Mouse (Mus musculus) large intestine, adult 2 months (tissue): ENCODE results near the gene Mylk4. TPM values are rescaled to one million over a fixed set of nuclear protein-coding genes. Genes with fewer than 3 reads are reported as not detected.
A peak's percentile ranks its signal among the peaks of the same experiment; 100 is the strongest.

Experiments used
- DNase-seq: peaks from one replicate; pipeline ENCODE4 v3.0.0-alpha.2; 2012; ENCODE audit warnings: low read depth, low spot score
- WGBS: fragments of 180-500 bp; shearing (Covaris S2); methylation state at CpG from one replicate; pipeline ENCODE4 v1.1.7; 2018; 5-methylcytosine and 5-hydroxymethylcytosine counted together
- polyA plus RNA-seq: library from polyadenylated mRNA; depleted of rRNA; stranded (reverse); fragments of >200 nt; gene quantifications from 2 replicates; pipeline ENCODE4 v1.2.3, GENCODE M21; 2012

Gene Mylk4
- polyA plus RNA-seq, 1 experiment: 0.02 TPM

- no peak for DNase-seq
- WGBS: 89% methylated on average over 5 of the region's 5 CpGs
Observed at GRCm38 (mm10) chr13:32724606-32725005, 59.1 kb downstream of the Mylk4 start.

- 81% methylated on average over 4 of the region's 4 CpGs for WGBS
Observed at GRCm38 (mm10) chr13:32721717-32722116, 62.0 kb downstream of the Mylk4 start.

GRCm38 (mm10) chr13:32719284-32719683, 64.5 kb downstream of the Mylk4 start:
- DNase-seq: no peak
- 35% methylated on average over 3 of the region's 3 CpGs for WGBS

More at GRCm38 (mm10) chr13:32721717-32722116, 62.0 kb downstream of the Mylk4 start:
- no peak for DNase-seq

- 72% methylated on average over 5 of the region's 5 CpGs for WGBS
Observed at GRCm38 (mm10) chr13:32717709-32718108, 66.0 kb downstream of the Mylk4 start.

GRCm38 (mm10) chr13:32712568-32712967, 71.2 kb downstream of the Mylk4 start:
- 89% methylated on average over 3 of the region's 3 CpGs for WGBS
- no peak for DNase-seq

More at GRCm38 (mm10) chr13:32717709-32718108, 66.0 kb downstream of the Mylk4 start:
- DNase-seq: no peak

GRCm38 (mm10) chr13:32707894-32708293, 75.9 kb downstream of the Mylk4 start:
- 92% methylated on average over 2 of the region's 2 CpGs for WGBS

GRCm38 (mm10) chr13:32706651-32707288, 77.0 kb downstream of the Mylk4 start:
- DNase-seq: no peak
- 74% methylated on average over 10 of the region's 10 CpGs for WGBS

More at GRCm38 (mm10) chr13:32707894-32708293, 75.9 kb downstream of the Mylk4 start:
- DNase-seq: no peak

GRCm38 (mm10) chr13:32705315-32705714, 78.4 kb downstream of the Mylk4 start:
- no peak for DNase-seq
- 38% methylated on average over 1 of the region's 1 CpGs for WGBS

GRCm38 (mm10) chr13:32704911-32705310, 78.8 kb downstream of the Mylk4 start:
- WGBS: 57% methylated on average over 2 of the region's 2 CpGs
- no peak for DNase-seq

- no peak for DNase-seq
- 32% methylated on average over 1 of the region's 1 CpGs for WGBS
Observed at GRCm38 (mm10) chr13:32701564-32701963, 82.2 kb downstream of the Mylk4 start.

GRCm38 (mm10) chr13:32699376-32699775, 84.4 kb downstream of the Mylk4 start:
- 85% methylated on average over 1 of the region's 1 CpGs for WGBS
- DNase-seq: no peak

- 96% methylated on average over 3 of the region's 3 CpGs for WGBS
- DNase-seq: no peak
Observed at GRCm38 (mm10) chr13:32698956-32699355, 84.8 kb downstream of the Mylk4 start.

- WGBS: 81% methylated on average over 6 of the region's 6 CpGs
- no peak for DNase-seq
Observed at GRCm38 (mm10) chr13:32693886-32694455, 89.8 kb downstream of the Mylk4 start.

GRCm38 (mm10) chr13:32692563-32692962, 91.2 kb downstream of the Mylk4 start:
- 47% methylated on average over 1 of the region's 1 CpGs for WGBS

GRCm38 (mm10) chr13:32690279-32690678, 93.5 kb downstream of the Mylk4 start:
- no peak for DNase-seq
- 87% methylated on average over 3 of the region's 3 CpGs for WGBS

More at GRCm38 (mm10) chr13:32692563-32692962, 91.2 kb downstream of the Mylk4 start:
- no peak for DNase-seq

GRCm38 (mm10) chr13:32680868-32681515, 102.8 kb downstream of the Mylk4 start:
- peak; percentile 16 for DNase-seq
- WGBS: 36% methylated on average over 12 of the region's 12 CpGs

GRCm38 (mm10) chr13:32680121-32680551, 103.6 kb downstream of the Mylk4 start:
- WGBS: 76% methylated on average over 12 of the region's 12 CpGs

GRCm38 (mm10) chr13:32678998-32679397, 104.8 kb downstream of the Mylk4 start:
- DNase-seq: no peak
- WGBS: 61% methylated on average over 5 of the region's 5 CpGs

More at GRCm38 (mm10) chr13:32680121-32680551, 103.6 kb downstream of the Mylk4 start:
- no peak for DNase-seq

GRCm38 (mm10) chr13:32670782-32671181, 113.0 kb downstream of the Mylk4 start:
- whole genome bisulfite sequencing: 66% methylated on average over 7 of the region's 7 CpGs
- DNase-seq: no peak

- WGBS: 61% methylated on average over 3 of the region's 3 CpGs
- DNase-seq: no peak
Observed at GRCm38 (mm10) chr13:32668296-32668695, 115.5 kb downstream of the Mylk4 start.

- no peak for DNase-seq
- 72% methylated on average over 4 of the region's 4 CpGs for WGBS
Observed at GRCm38 (mm10) chr13:32667386-32667785, 116.4 kb downstream of the Mylk4 start.
